Mouse (Mus musculus) spleen, postnatal 36 days (tissue): ENCODE results near the gene Samm50.

Experiments
- DNase-seq, 2 experiments: peaks; one replicate each; pipeline ENCODE4 v3.0.0; 2022; ENCODE audit warnings: low spot score in 2 of 2, mixed read lengths in 1 of 2

The Samm50 gene

DNA sequence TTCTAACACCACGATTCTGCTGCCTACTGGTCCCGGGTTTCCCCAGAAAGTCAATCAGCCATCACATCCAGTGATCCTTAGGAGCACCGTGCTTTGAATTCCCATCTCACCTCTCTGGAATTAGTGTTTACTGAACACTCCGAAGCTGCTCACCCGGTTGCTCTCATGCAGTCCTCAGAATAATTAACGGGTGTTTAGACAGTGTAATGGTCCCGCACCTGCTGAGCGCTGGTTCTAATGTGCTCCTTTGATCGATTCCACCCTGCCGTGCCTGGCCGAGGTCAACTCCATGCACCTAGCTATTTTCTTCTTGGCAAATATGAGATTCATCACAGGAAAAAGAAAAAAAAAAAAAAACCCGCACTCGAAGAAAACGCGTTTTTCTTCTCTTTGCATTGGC, 46.5 kb downstream of the Samm50 start:
- no peak for DNase-seq

GRCm38 (mm10) chr15:84238991-84239401, 47.0 kb downstream of the Samm50 start:
- DNase-seq, result no peak

DNA sequence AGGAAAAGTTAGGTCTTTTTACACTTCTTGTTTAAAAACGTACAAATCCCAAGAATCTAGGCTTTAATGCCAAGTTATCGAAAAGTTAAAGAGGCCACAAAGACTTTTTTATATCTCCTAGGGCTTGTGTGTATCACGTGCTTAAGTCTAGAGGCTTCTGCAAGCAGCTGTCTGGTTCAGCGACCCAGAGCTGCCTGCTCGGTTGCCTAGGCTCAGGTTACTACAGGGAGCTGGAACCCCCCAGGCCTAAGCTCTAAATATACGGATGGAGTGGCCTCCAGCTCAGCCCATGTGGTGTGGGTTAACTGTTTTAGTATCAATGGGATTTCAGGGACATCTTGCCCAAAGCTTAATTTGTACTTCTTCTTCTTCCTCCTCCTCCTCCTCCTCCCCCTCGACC, 49.5 kb downstream of the Samm50 start:
- DNase-seq, result no peak

DNA sequence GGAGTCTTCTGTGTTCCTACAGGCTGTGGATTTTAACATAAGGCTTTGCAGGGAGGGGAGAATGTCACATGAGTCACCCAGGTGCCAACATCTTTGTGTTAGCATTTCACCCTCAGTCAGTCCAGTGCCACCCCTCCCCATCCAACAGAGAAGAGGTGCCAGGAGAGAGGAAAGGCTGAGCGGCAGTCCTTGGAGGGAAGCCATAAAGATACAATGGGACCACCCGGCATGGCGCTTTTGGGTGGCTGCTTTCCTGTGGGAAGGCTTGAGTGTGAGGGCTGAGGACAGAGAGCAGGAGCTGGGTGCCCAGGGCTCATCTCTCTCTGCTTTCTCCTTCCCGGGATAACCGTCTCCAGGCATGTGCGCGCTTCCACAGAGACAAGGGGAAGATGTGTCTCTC, 53.1 kb downstream of the Samm50 start:
- DNase-seq, result no peak

GRCm38 (mm10) chr15:84246195-84246594, 54.2 kb downstream of the Samm50 start:
- DNase-seq, result no peak

GRCm38 (mm10) chr15:84247309-84247708, 55.3 kb downstream of the Samm50 start:
- DNase-seq, result no peak

GRCm38 (mm10) chr15:84251227-84251626, 59.2 kb downstream of the Samm50 start:
- no peak for DNase-seq

GRCm38 (mm10) chr15:84252645-84253044, 60.6 kb downstream of the Samm50 start:
- DNase-seq, result no peak

DNA sequence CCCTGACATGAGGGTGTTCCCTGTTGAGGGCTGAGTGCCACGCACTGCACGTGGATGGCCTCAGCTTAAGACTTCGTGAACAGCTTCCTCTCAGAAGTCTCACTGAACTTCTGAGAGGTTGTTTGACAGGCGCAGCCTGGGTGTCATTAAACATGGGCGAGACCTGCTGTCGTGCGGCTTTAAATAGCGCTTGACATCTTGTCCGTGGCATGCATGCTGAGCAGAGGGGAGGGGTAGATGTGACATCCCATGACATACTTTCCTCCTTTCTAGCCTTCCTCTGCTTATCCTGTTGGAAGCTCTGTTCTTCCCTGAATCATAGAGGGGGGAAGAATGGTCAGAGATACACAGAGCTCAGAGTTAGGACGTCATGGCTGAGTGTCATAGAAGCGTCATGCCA, 61.7 kb downstream of the Samm50 start:
- no peak for DNase-seq

DNA sequence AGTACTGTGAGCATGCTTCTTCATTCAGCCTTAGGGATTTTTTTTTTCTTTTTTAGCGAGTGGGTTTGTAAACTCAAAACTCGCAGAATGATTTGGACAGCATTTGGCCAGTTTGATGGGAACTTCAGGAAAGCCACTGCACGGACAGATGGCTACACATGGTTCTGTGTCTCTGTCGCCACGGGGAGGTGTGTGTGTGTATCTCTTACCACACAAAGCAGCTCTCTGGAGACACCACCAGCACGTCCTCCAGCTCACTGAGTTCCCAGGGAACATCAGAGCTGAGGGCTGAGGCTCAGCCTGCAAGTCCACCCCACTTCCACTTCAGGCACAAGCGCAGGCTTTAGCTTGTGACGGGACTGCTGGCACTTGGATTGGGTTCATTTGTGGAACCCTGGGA, 62.3 kb downstream of the Samm50 start:
- DNase-seq, result no peak

DNA sequence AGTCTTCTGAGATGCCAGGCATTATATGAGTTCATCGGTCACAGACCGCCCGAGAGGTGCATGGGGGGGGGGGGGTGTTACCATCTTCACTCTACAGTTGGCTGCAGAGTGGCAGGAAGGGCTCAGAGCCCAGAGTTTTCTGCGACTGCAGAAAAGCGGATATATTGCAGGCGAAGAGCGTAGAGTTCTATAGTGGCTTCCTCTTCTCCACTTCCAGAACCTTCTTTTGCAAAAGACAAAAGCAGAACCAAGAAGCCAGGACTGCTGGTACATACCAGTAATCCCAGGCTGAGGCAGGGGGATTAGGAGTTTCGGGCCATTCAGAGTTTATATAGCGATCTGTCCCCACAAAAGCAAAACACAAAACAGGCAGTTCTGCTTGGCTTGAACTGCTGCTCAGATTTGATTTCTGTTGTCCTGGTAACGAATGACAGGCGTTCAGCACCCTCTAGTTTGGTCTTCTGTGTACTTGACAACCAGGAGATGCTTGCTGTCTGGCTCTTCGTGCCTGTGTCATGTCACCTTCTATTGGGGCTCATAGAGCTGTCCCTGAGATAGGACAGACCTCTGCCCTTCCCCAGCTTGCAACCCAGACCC, 64.3 kb downstream of the Samm50 start:
- no peak for DNase-seq

DNA sequence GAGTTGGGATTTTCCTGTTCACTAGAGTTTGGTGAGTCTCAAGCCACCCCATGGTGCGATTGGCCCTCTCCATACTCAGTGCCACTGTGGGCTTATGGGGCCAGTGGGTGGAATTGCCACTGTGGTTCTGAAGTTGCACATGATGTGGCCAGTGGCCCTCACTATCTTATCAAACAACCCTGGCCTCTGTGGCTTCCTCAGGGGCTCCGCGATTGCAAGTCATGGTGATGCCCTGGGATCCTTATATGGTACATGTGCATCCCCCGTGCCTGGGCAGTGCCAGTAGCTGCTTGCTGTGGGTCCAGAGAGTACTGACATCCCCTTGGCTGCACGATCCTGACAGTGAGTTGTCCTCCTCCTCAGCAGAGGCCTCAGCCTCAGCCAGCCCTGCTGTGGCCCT, 64.8 kb downstream of the Samm50 start:
- no peak for DNase-seq

GRCm38 (mm10) chr15:84258602-84259355, 66.7 kb downstream of the Samm50 start:
- DNase-seq, result no peak

GRCm38 (mm10) chr15:84260123-84260822, 68.2 kb downstream of the Samm50 start:
- peak; percentile 49 to 55 for DNase-seq

GRCm38 (mm10) chr15:84262630-84263029, 70.6 kb downstream of the Samm50 start:
- no peak for DNase-seq

DNA sequence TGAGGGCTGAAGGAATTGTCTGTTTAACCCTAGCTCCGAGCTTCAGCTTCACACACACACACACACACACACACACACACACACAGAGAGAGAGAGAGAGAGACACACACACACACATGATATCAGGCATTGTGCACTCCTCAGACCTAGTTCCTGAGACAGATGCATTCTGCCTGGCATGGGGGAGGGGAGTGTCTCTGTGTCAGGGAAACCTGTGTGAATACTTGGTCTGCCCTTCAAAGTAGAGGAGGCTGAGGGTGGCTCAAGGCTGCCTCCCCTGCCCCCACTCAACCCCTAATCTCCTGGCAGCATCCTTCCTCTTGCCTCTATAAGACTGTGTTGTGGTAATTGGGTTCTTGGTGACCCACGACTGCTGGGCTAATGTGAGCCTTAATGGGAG, 71.5 kb downstream of the Samm50 start:
- no peak for DNase-seq

- no peak for DNase-seq
Observed at GRCm38 (mm10) chr15:84265141-84265540, 73.1 kb downstream of the Samm50 start.

- DNase-seq, result no peak
Observed at GRCm38 (mm10) chr15:84266290-84266689, 74.2 kb downstream of the Samm50 start.
